ENCODE assay signal across 9 mouse cellular contexts in the genomic region with DNA sequence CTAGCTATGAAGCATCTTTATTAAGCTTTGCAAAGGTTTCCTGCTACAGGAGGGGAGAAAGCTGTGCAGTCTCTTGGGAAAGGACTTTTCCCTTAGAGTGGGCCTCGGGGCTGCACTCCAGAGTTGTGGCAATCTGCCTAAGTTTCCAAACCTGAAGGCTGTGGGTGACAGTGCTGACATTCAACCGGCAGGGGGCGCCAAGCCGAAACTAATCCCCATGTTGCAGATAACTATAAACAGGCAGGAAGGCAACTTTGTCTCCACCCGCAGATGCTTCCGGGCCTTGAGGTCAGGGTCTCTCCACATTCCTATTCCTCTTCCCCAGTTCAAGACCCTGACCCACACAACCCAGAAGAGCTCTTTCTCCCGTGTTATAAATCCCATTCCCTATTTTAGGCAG.
DNase-seq lines count a peak whose midpoint lies in the region; ATAC-seq lines count a peak whose summit lies in the region.
"Had no signal": no experiment of that assay in that cellular context is flagged by ENCODE, and none has a peak within 500 bp of the region (broad histone marks: within the 10 kb centered on the region; RNA-seq: fewer than 3 reads in every experiment).

No protein-coding gene starts in this region.

- no peak overlapping the region for H3K9ac ChIP-seq in hindbrain, embryonic 12.5 days
- H3K9ac ChIP-seq: limb, embryonic 15.5 days had no signal

- no peak overlapping the region for H3K4me3 ChIP-seq in hindbrain, embryonic 10.5 days
- H3K4me3 ChIP-seq in hindbrain, embryonic 12.5 days = no peak overlapping the region
- H3K4me3 ChIP-seq: limb, embryonic 15.5 days had no signal

- ATAC-seq in hindbrain, embryonic 12.5 days (ENCODE audit: low FRiP score) = no peak
- ATAC-seq in megakaryocyte-erythroid progenitor cell, adult 5-6 weeks (replicated peaks; ENCODE audit: low FRiP score, low TSS enrichment, poor library complexity, severe bottlenecking) = peak; percentile 63; the same call in 1 of the 2 replicates

- DNase-seq in hindbrain, embryonic 10.5 days (ENCODE audit: low spot score) = peak; percentile 46
- peak; percentile 29 for DNase-seq in CD4-positive helper T cell, adult 2 months (ENCODE audit: low read depth, low spot score)
- DNase-seq in adrenal gland, postnatal 10 days = peak; percentile 69
- peak; percentile 64 for DNase-seq in embryo, embryonic 11 days
- DNase-seq in layer of hippocampus, postnatal 10 days (ENCODE audit: low spot score in 2 of 2) = peak; percentile 66 to 74
- peak; percentile 22 to 76 for DNase-seq in thymus, postnatal 10 days (ENCODE audit: low spot score in 2 of 2)

- no peaks in the 10 kb centered on the region for H3K9me3 ChIP-seq in hindbrain, embryonic 10.5 days
- H3K9me3 ChIP-seq in hindbrain, embryonic 12.5 days (replicated peaks) = no peaks in the 10 kb centered on the region
- H3K9me3 ChIP-seq: limb, embryonic 15.5 days had no signal

- 51% methylated on average over 7 of the region's 7 CpGs for WGBS in hindbrain, embryonic 10.5 days
- WGBS in hindbrain, embryonic 12.5 days = 47% methylated on average over 7 of the region's 7 CpGs

- no peaks in the 10 kb centered on the region for H3K27me3 ChIP-seq in hindbrain, embryonic 10.5 days (ENCODE audit: insufficient read depth, poor library complexity, severe bottlenecking)
- no peaks in the 10 kb centered on the region for H3K27me3 ChIP-seq in hindbrain, embryonic 12.5 days
- H3K27me3 ChIP-seq: limb, embryonic 15.5 days had no signal

- H3K4me1 ChIP-seq in hindbrain, embryonic 10.5 days (replicated peaks) = no peaks in the 10 kb centered on the region
- H3K4me1 ChIP-seq in hindbrain, embryonic 12.5 days = no peaks in the 10 kb centered on the region
- H3K4me1 ChIP-seq: limb, embryonic 15.5 days had no signal

- no peak overlapping the region for H3K27ac ChIP-seq in hindbrain, embryonic 10.5 days
- H3K27ac ChIP-seq in hindbrain, embryonic 12.5 days = no peak overlapping the region
- H3K27ac ChIP-seq: limb, embryonic 15.5 days had no signal

- H3K36me3 ChIP-seq in hindbrain, embryonic 10.5 days = peaks cover 14% of the 10 kb centered on the region
- peaks cover 15% of the 10 kb centered on the region; the same call in 1 of the 2 replicates for H3K36me3 ChIP-seq in hindbrain, embryonic 12.5 days

- H3K4me2 ChIP-seq in hindbrain, embryonic 12.5 days (replicated peaks) = no peak overlapping the region
- H3K4me2 ChIP-seq: limb, embryonic 15.5 days had no signal
